In the genomic region with DNA sequence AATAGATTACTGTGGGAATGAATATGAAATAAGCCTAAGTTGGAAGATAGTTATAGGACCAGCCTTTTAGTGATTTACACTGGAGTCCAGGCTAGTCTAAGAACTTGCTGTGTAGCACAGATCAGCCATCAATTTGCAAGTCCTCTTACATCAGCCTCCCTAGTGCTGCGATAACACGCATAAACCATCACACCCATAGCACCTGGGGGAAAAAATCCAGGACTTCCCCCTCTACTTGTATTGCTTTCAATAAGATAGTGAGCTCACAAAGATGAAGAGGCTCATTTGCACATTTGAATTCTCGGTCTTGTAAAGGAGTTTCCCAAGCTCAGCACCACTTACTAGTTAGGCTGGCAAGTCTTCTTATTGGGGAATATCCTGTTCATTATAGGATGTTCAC, we compare ENCODE assay signal across 26 mouse cellular contexts. TPM values are rescaled to one million over a fixed set of nuclear protein-coding genes. Genes with fewer than 3 reads are reported as not detected.
"Had no signal": no experiment of that assay in that cellular context is flagged by ENCODE, and none has a peak within 500 bp of the region (broad histone marks: within the 10 kb centered on the region; RNA-seq: fewer than 3 reads in every experiment).

No protein-coding gene starts in this region.

- H3K9ac ChIP-seq: embryonic facial prominence, embryonic 12.5 days; embryonic facial prominence, embryonic 13.5 days; embryonic facial prominence, embryonic 15.5 days; forebrain, embryonic 12.5 days; forebrain, embryonic 13.5 days; forebrain, postnatal 0 days had no signal

- H3K27ac ChIP-seq: embryonic facial prominence, embryonic 10.5 days; embryonic facial prominence, embryonic 12.5 days; embryonic facial prominence, embryonic 13.5 days; embryonic facial prominence, embryonic 15.5 days; forebrain, embryonic 10.5 days; forebrain, embryonic 12.5 days; forebrain, embryonic 13.5 days; heart, adult 2 months; heart, embryonic 10.5 days had no signal

- H3K4me2 ChIP-seq: embryonic facial prominence, embryonic 12.5 days; embryonic facial prominence, embryonic 13.5 days; embryonic facial prominence, embryonic 15.5 days; forebrain, embryonic 12.5 days; forebrain, embryonic 13.5 days had no signal

- H3K9me3 ChIP-seq: embryonic facial prominence, embryonic 10.5 days; embryonic facial prominence, embryonic 12.5 days; embryonic facial prominence, embryonic 13.5 days; embryonic facial prominence, embryonic 15.5 days; forebrain, embryonic 10.5 days; forebrain, embryonic 12.5 days; forebrain, embryonic 13.5 days; heart, embryonic 10.5 days had no signal

- H3K27me3 ChIP-seq: embryonic facial prominence, embryonic 12.5 days; embryonic facial prominence, embryonic 13.5 days; embryonic facial prominence, embryonic 15.5 days had no signal

- H3K4me3 ChIP-seq: embryonic facial prominence, embryonic 10.5 days; embryonic facial prominence, embryonic 12.5 days; embryonic facial prominence, embryonic 13.5 days; embryonic facial prominence, embryonic 15.5 days; erythroblast, embryonic 14.5 days; forebrain, embryonic 10.5 days; forebrain, embryonic 12.5 days; forebrain, embryonic 13.5 days; heart, adult 2 months; heart, embryonic 10.5 days had no signal

- ATAC-seq: forebrain, embryonic 13.5 days; forebrain, embryonic 14.5 days; forebrain, embryonic 16.5 days; forebrain, postnatal 0 days had no signal

- H3K36me3 ChIP-seq: embryonic facial prominence, embryonic 10.5 days; embryonic facial prominence, embryonic 12.5 days; embryonic facial prominence, embryonic 13.5 days; embryonic facial prominence, embryonic 15.5 days; forebrain, embryonic 10.5 days; forebrain, embryonic 12.5 days; heart, embryonic 10.5 days had no signal

- DNase-seq: cerebellum, adult 8-10 months; cerebellum, adult 9-10 months; cerebellum, adult 9-11 months; cerebellum, postnatal 10 days; cerebellum, postnatal 14 days; cerebellum, postnatal 25 days; cerebellum, postnatal 36 days; embryo, embryonic 11 days; forebrain, postnatal 0 days; gastrocnemius, postnatal 10 days; gastrocnemius, postnatal 14 days; gastrocnemius, postnatal 25 days; gastrocnemius, postnatal 36 days; heart, adult 18-20 months; heart, adult 2 months had no signal

RNA-seq across cellular contexts. Expression of a gene that starts 2.9 kb away (rescaled TPM):
- polyA plus RNA-seq: erythroblast, embryonic 14.5 days had no signal
